Mouse (Mus musculus) forebrain, postnatal 0 days (tissue): ENCODE measurements around the gene Pdia6. TPM values are rescaled to one million over a fixed set of nuclear protein-coding genes. Genes with fewer than 3 reads are reported as not detected.

ENCODE experiments used
- ATAC-seq: fragments of 200-750 bp; cut with Nextera tagmentation; 2 replicates; pipeline ENCODE4 v1.8.0; 2017; ENCODE audit warnings: mild to moderate bottlenecking, moderate library complexity
- DNase-seq: peaks from one replicate; pipeline ENCODE4 v3.0.0-alpha.2; 2015
- H3K27ac ChIP-seq: fragments of 300-500 bp; sonication (generic); 2 replicates; pipeline ENCODE4 v1.5.1; 2014; ENCODE audit warnings: low read depth, mild to moderate bottlenecking, antibody characterized with exemption, low read length, moderate library complexity, mixed read lengths
- H3K27me3 ChIP-seq: fragments of 300-500 bp; sonication (generic); 2 replicates; pipeline ENCODE4 v1.6.1; 2014; ENCODE audit warnings: mild to moderate bottlenecking, low read length, mixed read lengths; ENCODE audit not compliant: insufficient read depth
- H3K36me3 ChIP-seq: fragments of 300-500 bp; sonication (generic); 2 replicates; pipeline ENCODE4 v1.6.1; 2014; ENCODE audit warnings: mild to moderate bottlenecking, moderate library complexity; ENCODE audit not compliant: insufficient read depth
- H3K4me1 ChIP-seq: fragments of 300-500 bp; sonication (generic); 2 replicates; pipeline ENCODE4 v1.6.1; 2014; ENCODE audit warnings: antibody characterized with exemption; ENCODE audit not compliant: insufficient read depth
- H3K4me2 ChIP-seq: fragments of 300-500 bp; sonication (generic); 2 replicates; pipeline ENCODE4 v1.6.1; 2014; ENCODE audit warnings: low read depth, mild to moderate bottlenecking, moderate library complexity
- H3K4me3 ChIP-seq: fragments of 300-500 bp; sonication (generic); 2 replicates; pipeline ENCODE4 v1.5.1; 2014; ENCODE audit warnings: low read depth, low read length, mixed read lengths
- H3K9ac ChIP-seq: fragments of 300-500 bp; sonication (generic); 2 replicates; pipeline ENCODE4 v1.6.1; 2014; ENCODE audit warnings: mild to moderate bottlenecking
- H3K9me3 ChIP-seq: fragments of 300-500 bp; sonication (generic); 2 replicates; pipeline ENCODE4 v1.6.1; 2016; ENCODE audit warnings: low read length
- CTCF ChIP-seq: sonication (generic); IDR thresholded peaks from 2 replicates; pipeline ENCODE4 v1.5.1; 2016; ENCODE audit warnings: antibody characterized with exemption, control low read depth, low read depth
- WGBS: fragments of 180-500 bp; shearing (Covaris S2); extraction: QIAGEN DNeasy Blood & Tissue Kit; methylation state at CpG from one replicate; pipeline ENCODE4 v1.1.7; 2014; 5-methylcytosine and 5-hydroxymethylcytosine counted together
- polyA plus RNA-seq: library from polyadenylated mRNA; unstranded; fragments of >200 nt; fragmentation: Nextera tagmentation; extraction: Ambion mirVana; gene quantifications from 2 replicates; pipeline ENCODE4 v1.2.1, GENCODE M21; 2015
- total RNA-seq: library from RNA; depleted of rRNA; stranded (reverse); fragments of >200 nt; gene quantifications from 2 replicates; pipeline ENCODE4 v1.2.3, GENCODE M21; 2014; rRNA removed

Gene Pdia6
- total RNA-seq (152 and 182 TPM in 2 replicates), polyA plus RNA-seq (223 and 247 TPM in 2 replicates)

DNA sequence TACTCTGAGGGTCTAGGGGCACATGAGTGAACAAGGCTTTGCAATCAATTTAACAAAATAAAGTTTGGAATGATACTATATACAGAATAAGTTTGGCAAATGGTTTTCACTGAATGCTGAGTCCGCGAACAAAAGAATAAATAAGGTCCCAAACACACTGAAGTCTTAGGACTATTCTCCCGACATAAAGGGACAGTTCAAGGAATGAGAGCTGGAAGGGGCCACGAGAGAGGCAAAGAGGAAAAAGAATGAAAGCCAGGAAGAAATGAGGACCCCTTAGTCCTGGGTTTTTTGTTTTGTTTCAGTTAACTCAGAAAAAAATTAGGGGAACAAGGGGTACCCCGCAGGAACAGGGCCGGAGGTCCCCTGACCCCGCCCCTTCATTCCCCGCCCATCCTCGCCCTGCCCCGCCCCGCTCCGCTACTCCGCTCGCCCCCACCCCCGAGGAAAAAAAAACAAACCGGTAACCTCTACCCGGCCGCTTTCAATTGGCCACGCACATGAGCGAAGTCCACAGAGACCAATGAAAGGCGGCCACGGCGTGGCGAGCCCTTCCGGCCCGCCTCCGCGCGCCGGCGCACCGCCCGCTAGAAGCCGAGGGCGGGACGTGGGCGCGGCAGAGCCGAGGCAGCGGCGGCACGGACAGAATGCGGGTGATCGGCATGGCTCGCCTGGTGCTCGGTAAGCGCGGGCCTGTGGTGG, at the start of gene Pdia6:
Gene Pdia6, plus strand, starts transcription at position 575 of the 702 bp plus-strand sequence.
- peak within 1 kb of the TSS; percentile 84 for H3K27ac ChIP-seq
- H3K4me1 ChIP-seq, result peaks cover 12% of the 10 kb centered on the region
- peaks cover 13% of the 10 kb centered on the region for H3K36me3 ChIP-seq
- ATAC-seq (peak; percentile 99), DNase-seq (peak; percentile 97)
- peak within 1 kb of the TSS; percentile 86 for H3K9ac ChIP-seq
- H3K27me3 ChIP-seq, result no peaks in the 10 kb centered on the region
- peak within 1 kb of the TSS; percentile 56 for H3K4me2 ChIP-seq
- 2% methylated on average over 41 of the region's 48 CpGs for WGBS
- H3K4me3 ChIP-seq, result peak within 1 kb of the TSS; percentile 90
- no peak for TF ChIP-seq CTCF
- H3K9me3 ChIP-seq, result no peaks in the 10 kb centered on the region

DNA sequence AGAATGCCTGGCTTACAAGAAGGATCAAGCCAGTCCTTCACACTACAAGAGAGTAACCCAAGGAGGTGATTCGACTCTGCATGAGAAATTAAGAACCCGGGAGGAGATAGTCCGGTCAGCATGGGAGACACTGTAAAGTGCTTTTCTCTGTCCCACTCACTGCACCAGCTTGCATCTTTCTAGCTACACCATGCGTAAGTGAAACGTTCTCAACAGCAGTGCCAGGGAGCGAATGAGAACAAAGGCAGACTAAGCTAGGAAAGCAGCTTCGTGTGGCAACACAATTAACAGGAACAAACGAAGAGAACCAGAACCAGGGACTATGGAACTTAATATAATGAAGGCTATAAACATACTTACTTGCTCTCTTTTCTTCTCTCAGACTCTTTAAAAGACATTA, 48.0 kb upstream of the Pdia6 start:
- H3K4me3 ChIP-seq, result no peak overlapping the region
- DNase-seq, result peak; percentile 59
- 0 out of 2 replicates have a peak overlapping the region, but pooled peaks have one; percentile 30 for H3K27ac ChIP-seq
- H3K36me3 ChIP-seq, result no peaks in the 10 kb centered on the region
- peak; percentile 78; the same call in 1 of the 2 replicates for ATAC-seq
- no peaks in the 10 kb centered on the region for H3K9me3 ChIP-seq
- no peaks in the 10 kb centered on the region for H3K27me3 ChIP-seq
- no peak for TF ChIP-seq CTCF
- no peak overlapping the region for H3K4me2 ChIP-seq
- H3K9ac ChIP-seq, result no peak overlapping the region
- no peaks in the 10 kb centered on the region; the same call in 1 of the 2 replicates for H3K4me1 ChIP-seq
- 15% methylated on average over 8 of the region's 8 CpGs for WGBS

DNA sequence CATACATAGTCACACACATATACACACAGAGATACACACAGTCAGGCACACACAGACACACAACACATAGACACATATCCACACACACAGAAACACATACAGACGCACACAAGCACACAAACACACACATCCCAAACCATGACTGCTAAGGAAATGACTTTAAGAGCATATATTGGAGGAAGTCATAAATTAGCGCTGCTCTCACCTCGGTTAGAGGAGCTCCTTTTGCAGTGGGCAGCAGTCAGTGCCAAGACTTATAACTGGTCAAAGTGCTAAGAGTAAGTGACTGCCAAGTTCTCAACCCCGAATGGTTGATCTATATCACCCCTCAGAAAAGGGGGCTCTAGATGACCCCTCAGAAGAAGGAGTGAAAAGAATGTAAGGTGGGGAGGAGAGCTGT, 47.2 kb upstream of the Pdia6 start:
- Histone ChIP-seq H3K27me3 (no peaks in the 10 kb centered on the region), H3K4me3 (no peak overlapping the region), H3K9ac (no peak overlapping the region), H3K9me3 (no peaks in the 10 kb centered on the region), H3K36me3 (no peaks in the 10 kb centered on the region), H3K27ac (no peak overlapping the region), H3K4me1 (no peaks in the 10 kb centered on the region; the same call in 1 of the 2 replicates), H3K4me2 (no peak overlapping the region)
- TF ChIP-seq CTCF, result no peak
- 82% methylated on average over 4 of the region's 4 CpGs for WGBS
- ATAC-seq (no peak), DNase-seq (no peak)

DNA sequence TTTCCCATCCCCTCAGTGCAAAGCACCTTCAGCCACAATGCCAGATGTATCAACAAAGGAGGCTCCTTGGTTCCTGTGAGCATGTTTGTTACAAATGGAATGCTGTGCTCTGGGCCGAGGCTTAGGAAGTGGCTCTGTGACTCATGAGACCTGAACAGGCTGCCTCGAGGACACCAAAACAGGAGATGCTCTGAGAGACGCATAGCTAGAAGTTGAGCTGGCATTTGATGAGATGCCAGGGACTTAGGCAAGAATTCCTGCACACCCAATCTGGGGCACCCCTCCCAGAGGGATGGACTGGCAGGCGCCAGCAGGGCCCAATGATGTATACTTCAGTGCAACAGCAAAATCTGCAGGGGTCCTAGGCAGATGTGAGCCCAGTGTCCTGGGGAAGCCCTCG, 45.7 kb upstream of the Pdia6 start:
- no peak for TF ChIP-seq CTCF
- Histone ChIP-seq H3K4me2 (no peak overlapping the region), H3K36me3 (no peaks in the 10 kb centered on the region), H3K27me3 (no peaks in the 10 kb centered on the region), H3K9ac (no peak overlapping the region), H3K9me3 (no peaks in the 10 kb centered on the region), H3K4me1 (peaks cover 10% of the 10 kb centered on the region; the same call in 1 of the 2 replicates), H3K27ac (no peak overlapping the region), H3K4me3 (no peak overlapping the region)
- DNase-seq, result no peak
- WGBS, result 70% methylated on average over 5 of the region's 5 CpGs
- no peak for ATAC-seq

DNA sequence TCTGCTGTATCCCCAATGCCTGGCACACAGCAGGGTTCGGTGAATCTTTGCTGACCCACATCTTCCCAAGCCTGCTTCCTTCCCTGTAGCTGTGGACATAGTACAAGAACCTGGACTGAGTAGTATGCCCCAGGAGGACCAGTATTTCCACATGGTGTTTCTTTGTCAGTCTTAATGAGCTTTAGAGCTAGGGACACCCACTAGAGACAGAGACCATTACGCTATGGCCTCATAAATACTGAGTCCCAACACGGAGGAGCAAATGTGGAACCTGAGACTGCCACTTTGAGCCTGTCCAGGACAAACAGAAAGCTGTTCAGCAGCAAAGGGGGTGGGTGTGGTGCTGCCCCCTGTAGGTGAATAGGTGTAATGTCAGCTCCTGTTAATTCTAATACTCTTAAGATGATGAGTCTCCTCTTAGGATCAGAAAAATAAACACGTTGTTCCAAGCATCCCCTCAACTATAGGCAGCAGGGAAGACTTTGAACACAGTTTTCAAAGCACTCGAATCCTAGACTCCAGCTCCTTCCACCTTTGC, 44.4 kb upstream of the Pdia6 start:
- H3K27ac ChIP-seq, result no peak overlapping the region
- peak; percentile 59 for TF ChIP-seq CTCF
- no peaks in the 10 kb centered on the region for H3K27me3 ChIP-seq
- ATAC-seq (no peak), DNase-seq (no peak)
- no peaks in the 10 kb centered on the region for H3K36me3 ChIP-seq
- WGBS, result 54% methylated on average over 5 of the region's 5 CpGs
- H3K4me3 ChIP-seq, result no peak overlapping the region
- H3K9me3 ChIP-seq, result no peaks in the 10 kb centered on the region
- H3K4me1 ChIP-seq, result peaks cover 11% of the 10 kb centered on the region; the same call in 1 of the 2 replicates
- no peak overlapping the region for H3K9ac ChIP-seq
- H3K4me2 ChIP-seq, result no peak overlapping the region

DNA sequence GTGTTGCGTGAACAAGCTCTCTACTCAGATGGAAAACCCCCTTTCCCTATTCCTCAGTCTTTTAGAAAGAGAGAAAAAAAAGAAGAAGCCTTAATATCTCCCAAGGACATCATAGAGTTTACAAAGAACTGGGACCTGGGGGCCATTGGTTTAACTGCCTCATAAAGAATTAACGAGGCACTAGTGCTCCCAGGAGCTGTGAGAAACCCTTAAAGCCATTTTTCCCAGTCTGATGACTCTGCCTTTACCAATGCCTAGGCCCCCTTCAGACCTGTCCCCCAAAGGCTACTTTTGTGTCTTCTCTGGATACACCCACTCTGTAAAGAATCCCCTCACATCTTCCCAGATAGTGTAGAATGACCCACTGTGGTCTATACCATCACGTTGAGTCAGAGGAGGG, 43.3 kb upstream of the Pdia6 start:
- no peaks in the 10 kb centered on the region for H3K9me3 ChIP-seq
- no peaks in the 10 kb centered on the region for H3K27me3 ChIP-seq
- ATAC-seq (no peak), DNase-seq (no peak)
- H3K9ac ChIP-seq, result no peak overlapping the region
- H3K4me1 ChIP-seq, result peaks cover 19% of the 10 kb centered on the region; the same call in 1 of the 2 replicates
- H3K4me3 ChIP-seq, result no peak overlapping the region
- no peak overlapping the region for H3K27ac ChIP-seq
- H3K36me3 ChIP-seq, result no peaks in the 10 kb centered on the region
- 45% methylated on average over 3 of the region's 3 CpGs for WGBS
- no peak overlapping the region for H3K4me2 ChIP-seq
- TF ChIP-seq CTCF, result no peak

DNA sequence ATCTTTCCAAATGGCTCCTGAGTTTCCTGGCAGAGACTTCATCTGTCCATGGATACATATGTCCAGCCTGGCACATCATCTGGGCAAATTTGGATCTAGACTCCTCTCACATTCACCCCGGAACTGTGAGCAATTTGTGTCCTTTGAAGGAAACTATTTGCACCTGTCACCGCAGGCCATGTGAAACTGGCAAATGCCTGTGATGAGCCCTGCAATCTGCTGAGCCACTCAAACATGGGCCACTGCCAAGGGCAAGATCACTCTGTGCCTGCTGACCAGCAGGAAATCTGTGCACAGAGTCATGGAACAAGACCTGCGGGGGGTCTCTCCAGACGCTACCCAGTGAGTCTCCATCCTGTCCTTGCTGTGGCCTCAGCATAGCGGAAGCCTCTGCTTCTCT, 41.3 kb upstream of the Pdia6 start:
- no peak overlapping the region for H3K9ac ChIP-seq
- no peak overlapping the region for H3K4me3 ChIP-seq
- WGBS, result 56% methylated on average over 5 of the region's 5 CpGs
- no peak overlapping the region for H3K27ac ChIP-seq
- H3K27me3 ChIP-seq, result no peaks in the 10 kb centered on the region
- DNase-seq (no peak), ATAC-seq (no peak)
- H3K4me2 ChIP-seq, result no peak overlapping the region
- H3K4me1 ChIP-seq, result peaks cover 21% of the 10 kb centered on the region; the same call in 1 of the 2 replicates
- no peak for TF ChIP-seq CTCF
- no peaks in the 10 kb centered on the region for H3K9me3 ChIP-seq
- H3K36me3 ChIP-seq, result no peaks in the 10 kb centered on the region
